Mouse (Mus musculus) ovary, postnatal 14 days (tissue): ENCODE results near the gene Hcn2.

ENCODE experiments used
- DNase-seq: peaks from one replicate; pipeline ENCODE4 v3.0.0; 2022; ENCODE audit warnings: low spot score

Hcn2 gene

DNA sequence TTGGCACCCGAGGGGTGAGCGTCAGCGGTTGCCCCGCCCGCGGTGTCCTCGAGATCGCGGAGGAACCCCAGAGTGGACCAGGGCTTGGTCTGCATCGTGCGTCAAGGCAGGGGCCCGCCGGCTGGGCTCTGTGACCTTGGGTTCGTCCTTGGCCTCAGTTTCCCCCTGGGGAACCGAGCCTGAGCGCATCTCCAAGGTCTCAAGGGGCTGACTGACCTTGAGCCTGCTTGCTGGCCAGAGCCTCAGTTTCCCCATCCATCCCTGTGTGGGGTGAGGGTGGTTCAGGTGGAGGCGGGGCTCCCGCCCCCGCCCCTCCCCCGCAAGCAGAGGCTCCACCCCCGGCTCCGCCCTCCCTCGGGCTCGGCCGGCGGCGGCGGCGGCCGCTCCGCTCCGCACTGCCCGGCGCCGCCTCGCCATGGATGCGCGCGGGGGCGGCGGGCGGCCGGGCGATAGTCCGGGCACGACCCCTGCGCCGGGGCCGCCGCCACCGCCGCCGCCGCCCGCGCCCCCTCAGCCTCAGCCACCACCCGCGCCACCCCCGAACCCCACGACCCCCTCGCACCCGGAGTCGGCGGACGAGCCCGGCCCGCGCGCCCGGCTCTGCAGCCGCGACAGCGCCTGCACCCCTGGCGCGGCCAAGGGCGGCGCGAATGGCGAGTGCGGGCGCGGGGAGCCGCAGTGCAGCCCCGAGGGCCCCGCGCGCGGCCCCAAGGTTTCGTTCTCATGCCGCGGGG is at the start of gene Hcn2:
TSS of gene Hcn2 (plus strand) at position 381 of the 734 bp plus-strand sequence.
- DNase-seq: no peak

- DNase-seq: no peak
Measured at GRCm38 (mm10) chr10:79668076-79668475, 48.4 kb upstream of the Hcn2 start.

- DNase-seq: peak; percentile 83
Measured at GRCm38 (mm10) chr10:79668771-79669575, 47.5 kb upstream of the Hcn2 start, which contains the start of gene Tpgs1. Tpgs1 (plus strand) TSS chr10:79669369.

DNA sequence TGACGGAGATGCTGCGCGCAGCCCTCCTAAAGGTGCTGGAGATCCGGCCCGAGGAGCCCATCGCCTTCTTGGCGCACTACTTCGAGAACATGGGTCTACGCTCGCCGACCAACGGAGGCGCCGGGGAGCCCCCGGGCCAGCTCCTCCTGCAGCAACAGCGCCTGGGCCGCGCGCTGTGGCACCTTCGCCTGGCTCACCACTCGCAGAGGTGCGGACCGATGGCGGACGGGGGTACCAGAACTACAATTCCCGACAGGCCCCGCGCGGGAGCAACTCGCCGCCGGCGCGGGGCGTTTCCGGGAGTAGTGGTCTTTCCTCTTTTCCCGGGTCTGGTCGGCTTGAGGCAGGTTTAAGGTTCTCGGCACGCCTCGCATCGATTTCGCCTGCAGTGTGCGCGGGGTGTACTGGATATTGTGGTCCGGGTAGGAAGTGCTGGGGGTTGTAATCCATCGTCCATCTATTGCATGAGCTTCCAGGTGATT is 46.8 kb upstream of the Hcn2 start:
- peak; percentile 51 for DNase-seq

GRCm38 (mm10) chr10:79670071-79670888 is 46.2 kb upstream of the Hcn2 start:
- DNase-seq: no peak

GRCm38 (mm10) chr10:79671396-79672087 is 44.9 kb upstream of the Hcn2 start:
- no peak for DNase-seq

GRCm38 (mm10) chr10:79672088-79672455 is 44.4 kb upstream of the Hcn2 start:
- DNase-seq: no peak

DNA sequence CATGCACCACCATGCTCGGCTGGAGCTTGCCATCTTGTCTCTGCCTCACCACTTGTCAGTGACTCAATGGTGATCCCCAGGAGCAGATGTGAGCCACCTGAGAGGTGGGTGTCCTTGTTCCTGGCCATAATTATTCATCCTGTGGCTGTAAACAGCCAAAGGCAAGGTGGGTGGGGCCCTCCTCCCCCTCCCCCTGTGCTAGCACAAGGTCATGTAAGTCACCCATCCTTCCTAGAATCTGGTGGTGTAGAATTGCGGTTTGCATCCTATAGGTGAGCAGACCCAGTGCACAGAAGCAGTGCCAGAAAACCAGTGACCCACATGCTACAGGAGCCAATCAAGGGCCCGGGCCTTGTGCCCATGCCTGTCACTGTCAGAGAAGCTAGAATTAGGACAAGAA is 43.4 kb upstream of the Hcn2 start:
- DNase-seq: no peak

DNA sequence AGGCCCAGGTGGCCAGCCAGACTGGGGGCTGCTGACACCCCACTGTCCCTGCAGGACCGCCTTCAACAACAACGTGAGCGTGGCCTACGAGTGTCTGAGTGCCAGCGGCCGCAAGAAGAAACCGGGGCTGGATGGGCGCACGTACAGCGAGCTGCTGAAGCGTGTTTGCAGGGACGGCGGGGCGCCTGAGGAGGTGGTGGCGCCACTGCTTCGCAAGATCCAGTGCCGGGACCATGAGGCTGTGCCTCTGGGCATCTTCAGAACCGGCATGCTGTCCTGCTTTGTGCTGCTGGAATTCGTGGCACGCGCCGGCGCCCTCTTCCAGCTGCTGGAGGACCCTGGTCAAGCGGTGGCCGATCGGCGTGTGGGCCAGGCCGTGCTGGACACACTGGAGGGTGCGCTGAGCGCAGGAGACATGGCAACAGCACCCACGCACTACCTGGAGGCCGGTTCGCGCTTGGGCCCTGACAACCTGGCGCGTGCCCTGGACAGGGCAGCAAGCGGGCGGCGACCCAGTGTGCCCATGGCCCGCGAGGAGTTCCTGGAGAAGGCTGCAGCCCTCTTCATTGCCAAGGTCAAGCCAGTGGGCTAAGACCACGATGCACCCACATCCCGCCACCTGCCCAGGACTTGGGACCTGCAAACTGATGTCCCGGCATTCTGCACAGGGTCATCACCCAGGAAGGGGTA is 40.9 kb upstream of the Hcn2 start:
- DNase-seq: no peak

DNA sequence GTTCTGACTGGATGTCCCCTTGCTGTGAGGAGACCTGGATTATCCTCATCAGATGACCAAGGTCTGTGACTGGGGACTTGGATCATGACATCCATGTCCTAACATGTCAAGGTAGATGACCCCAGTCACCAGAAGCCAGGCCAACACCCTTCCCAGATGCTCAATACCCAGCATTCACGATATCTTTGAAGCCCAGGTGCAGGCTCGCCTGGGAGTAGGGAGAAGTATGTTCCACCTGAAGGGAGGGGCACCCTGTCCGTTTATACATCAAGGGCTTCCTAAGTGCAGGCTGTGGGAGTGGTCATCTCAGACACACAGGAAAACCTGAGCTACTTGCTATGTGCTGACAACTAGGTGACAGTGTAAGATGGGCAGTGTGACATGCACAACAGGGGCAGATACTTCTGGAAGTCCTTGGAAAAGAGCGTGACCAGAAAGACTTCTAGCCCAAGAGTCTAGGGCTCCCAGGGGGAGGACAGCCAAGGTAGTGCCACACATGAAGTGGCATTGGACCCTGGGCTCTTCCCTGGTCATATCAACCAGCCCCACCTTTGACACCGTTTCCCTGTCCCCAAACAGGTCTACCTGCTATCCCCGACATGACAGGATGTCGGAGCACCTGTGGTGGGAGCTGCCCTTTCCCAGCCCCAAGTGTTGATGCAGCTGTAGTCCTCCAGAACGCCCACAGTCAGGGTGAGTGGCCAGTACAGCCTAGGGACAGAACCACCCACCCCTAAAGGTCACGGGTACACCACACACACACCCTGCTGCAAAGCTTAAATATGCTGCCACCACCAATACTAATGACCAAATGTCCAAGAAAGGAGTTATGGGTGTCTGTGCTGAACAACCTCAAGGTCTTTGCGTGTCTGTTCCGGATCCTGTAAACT is 35.6 kb upstream of the Hcn2 start:
- no peak for DNase-seq

GRCm38 (mm10) chr10:79681591-79682245 is 34.7 kb upstream of the Hcn2 start, which contains the start of gene Cdc34:
Cdc34 (plus strand) TSS chr10:79682195.
- peak; percentile 99 for DNase-seq

DNA sequence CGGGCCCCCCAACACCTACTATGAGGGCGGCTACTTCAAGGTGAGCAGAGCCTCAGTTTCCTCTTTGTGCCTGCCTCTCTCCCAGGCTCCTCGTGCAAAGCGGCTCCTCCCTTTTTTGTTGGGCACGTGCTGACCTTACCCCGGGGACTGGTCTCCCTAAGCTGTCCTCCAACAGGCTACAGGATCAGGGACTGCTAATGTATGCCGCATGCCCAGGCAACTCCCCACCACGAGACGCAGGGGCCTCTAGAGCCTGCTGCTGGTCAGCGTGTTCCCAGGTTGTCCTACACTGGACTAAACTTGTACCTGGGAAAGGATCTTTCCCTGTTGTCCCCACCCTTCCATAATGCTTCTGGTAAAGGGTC is 33.9 kb upstream of the Hcn2 start:
- no peak for DNase-seq

DNA sequence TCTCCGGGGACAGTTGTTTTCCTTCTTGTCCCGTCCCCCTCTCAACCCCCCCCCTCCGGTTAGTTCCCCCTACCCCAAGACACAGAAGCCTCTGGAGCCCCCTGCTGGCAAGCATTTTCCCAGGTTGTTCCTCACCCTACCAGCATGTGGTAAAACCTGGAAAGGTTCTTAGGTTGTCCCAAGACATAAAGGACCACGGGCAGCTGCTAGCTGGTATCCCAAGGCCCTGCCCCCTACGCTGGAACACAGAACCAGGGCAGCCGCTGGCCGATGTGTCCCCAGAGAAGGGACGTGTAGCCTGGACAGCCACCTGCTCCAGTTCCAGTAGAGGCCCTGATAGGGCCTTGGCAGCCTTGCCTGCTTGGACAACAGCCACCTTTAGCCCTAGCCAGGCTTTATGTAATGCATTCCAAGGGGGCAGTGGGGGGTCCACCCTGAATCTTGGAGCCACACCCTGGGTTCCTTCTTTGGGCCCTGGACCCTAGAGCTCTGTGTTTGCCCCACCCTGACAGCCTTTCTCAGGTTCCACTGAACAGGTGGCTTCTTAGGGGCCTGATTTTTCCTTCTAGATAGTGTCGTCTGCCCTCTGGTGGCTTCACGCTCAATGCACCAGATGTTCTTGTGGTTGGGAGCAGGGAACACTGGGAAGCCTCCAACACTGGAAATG is 33.4 kb upstream of the Hcn2 start:
- peak; percentile 36 for DNase-seq

GRCm38 (mm10) chr10:79683726-79684640 is 32.5 kb upstream of the Hcn2 start:
- no peak for DNase-seq

DNA sequence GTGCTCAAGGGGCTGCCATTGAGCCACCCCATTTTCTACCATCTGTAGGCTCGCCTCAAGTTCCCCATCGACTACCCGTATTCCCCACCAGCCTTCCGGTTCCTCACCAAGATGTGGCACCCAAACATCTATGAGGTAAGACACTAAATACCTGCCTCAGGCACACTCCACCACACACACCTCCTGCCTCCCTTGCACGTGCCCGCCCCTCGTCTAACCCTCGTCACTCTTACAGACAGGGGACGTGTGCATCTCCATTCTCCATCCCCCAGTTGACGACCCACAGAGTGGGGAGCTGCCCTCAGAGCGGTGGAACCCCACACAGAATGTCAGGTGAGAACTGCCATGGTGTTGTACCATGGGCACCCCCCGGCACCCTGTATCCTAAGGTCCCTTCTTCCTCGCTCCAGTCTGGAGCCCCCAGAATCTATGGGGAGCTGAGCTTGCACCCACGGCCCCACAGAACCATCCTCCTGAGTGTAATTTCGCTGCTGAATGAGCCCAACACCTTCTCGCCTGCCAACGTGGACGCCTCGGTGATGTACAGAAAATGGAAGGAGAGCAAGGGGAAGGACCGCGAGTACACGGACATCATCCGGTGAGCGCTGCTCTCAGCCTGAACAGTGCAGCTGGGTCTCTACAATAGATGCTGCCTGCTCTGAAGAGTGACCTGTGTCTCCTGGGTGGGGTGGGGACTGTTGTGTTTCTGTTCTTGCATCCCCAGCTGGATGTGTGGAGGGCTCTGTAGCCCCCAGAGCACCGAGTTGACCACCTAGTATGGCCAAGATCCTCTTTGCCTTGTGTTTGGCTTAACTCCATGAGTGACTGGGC is 31.4 kb upstream of the Hcn2 start:
- no peak for DNase-seq

DNA sequence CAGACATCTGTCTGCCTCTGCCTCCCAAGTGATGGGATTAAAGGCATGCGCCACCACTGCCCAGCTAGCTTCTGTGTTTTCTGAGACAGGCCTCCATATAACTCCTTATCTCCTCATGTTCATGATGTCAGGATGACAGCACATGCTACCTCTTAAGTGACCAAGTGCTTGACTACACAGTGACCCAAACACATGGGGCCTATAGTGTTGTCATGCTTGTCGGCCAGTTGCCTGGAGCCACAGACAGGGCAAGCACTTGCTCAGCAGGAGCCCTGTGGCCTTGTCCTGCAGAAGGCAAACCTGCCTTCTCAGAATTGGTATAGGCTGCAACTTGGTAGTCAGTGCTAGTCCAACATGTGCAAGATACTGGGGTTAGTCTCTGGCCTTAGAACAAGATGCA is 30.2 kb upstream of the Hcn2 start:
- DNase-seq: no peak

DNA sequence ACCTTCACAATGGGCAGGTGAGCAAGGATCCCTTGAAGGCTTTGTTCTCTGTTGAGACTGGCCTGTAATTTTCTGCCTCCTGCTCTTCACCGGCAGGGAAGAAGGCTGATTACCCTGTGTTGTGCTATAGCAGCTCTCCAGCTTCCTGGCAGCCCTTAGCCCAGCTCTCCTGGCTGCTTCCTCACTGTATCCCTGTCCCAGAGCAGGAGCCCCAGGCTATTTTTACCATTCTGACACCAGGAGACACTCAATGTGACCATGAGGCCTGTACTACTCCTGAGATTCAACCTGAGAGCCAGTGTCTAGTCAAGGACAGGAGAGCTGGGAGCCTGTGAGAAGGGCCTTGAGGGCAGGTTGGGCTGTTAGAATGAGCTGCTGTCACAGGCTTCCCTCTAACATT is 29.7 kb upstream of the Hcn2 start:
- DNase-seq: no peak
